Mouse (Mus musculus) gastrocnemius, adult 2 months (tissue): ENCODE data around the gene Sp7. TPM values are rescaled to one million over a fixed set of nuclear protein-coding genes. Genes with fewer than 3 reads are reported as not detected.

ENCODE experiments used
- DNase-seq: peaks from one replicate; pipeline ENCODE4 v3.0.0; 2022
- H3K27ac ChIP-seq: fragments of 200-600 bp; 2 replicates; pipeline ENCODE4 v1.8.1; 2022; ENCODE audit warnings: mild to moderate bottlenecking
- H3K4me3 ChIP-seq: fragments of 200-600 bp; 2 replicates; pipeline ENCODE4 v1.8.1; 2022; ENCODE audit warnings: mild to moderate bottlenecking, moderate library complexity
- CTCF ChIP-seq: fragments of 200-600 bp; IDR thresholded peaks from 2 replicates; pipeline ENCODE4 v1.8.1; 2022; ENCODE audit warnings: antibody characterized with exemption, mild to moderate bottlenecking, moderate library complexity
- intact Hi-C: fragments of 180-260 bp; cut with DNase I; formaldehyde crosslinking; loops from one replicate; pipeline ENCODE4 v1.15.1; 2025
- total RNA-seq, 2 experiments: library from RNA; stranded (reverse); gene quantifications; 2 replicates each; pipeline ENCODE4 v1.2.3; 2021

Sp7 gene
- total RNA-seq, 2 experiments from 2014 or later: not detected

- intact Hi-C loops: no loop called here
- Histone ChIP-seq H3K27ac (peak overlapping the region; percentile 84), H3K4me3 (peak overlapping the region; percentile 73)
- DNase-seq: no peak
- TF ChIP-seq CTCF: peak; percentile 13
These were observed 42.1 kb downstream of the Sp7 start for GRCm38 (mm10) chr15:102324654-102325473.

- Histone ChIP-seq H3K27ac (peak overlapping the region; percentile 61; the same call in 1 of the 2 replicates), H3K4me3 (peak overlapping the region; percentile 34; the same call in 1 of the 2 replicates)
- peak; percentile 70 for DNase-seq
- intact Hi-C loops: loop anchor here (1.0 to 2.0 kb wide), 2 partner anchors 27 to 77 kb away; no protein-coding TSS in a partner anchor
- peak; percentile 85 for TF ChIP-seq CTCF
These were observed 50.7 kb downstream of the Sp7 start for GRCm38 (mm10) chr15:102316263-102316662.

GRCm38 (mm10) chr15:102315292-102315691 is 51.7 kb downstream of the Sp7 start:
- no peak for TF ChIP-seq CTCF
- intact Hi-C loops: no loop called here
- Histone ChIP-seq H3K27ac (peak overlapping the region; percentile 61), H3K4me3 (peak overlapping the region; percentile 34)
- DNase-seq: peak; percentile 51

- no peak for TF ChIP-seq CTCF
- Histone ChIP-seq H3K4me3 (no peak overlapping the region), H3K27ac (no peak overlapping the region)
- DNase-seq: no peak
- intact Hi-C loops: no loop called here
These were observed 55.5 kb downstream of the Sp7 start for GRCm38 (mm10) chr15:102311489-102311888.

GRCm38 (mm10) chr15:102310074-102310845 is 56.7 kb downstream of the Sp7 start:
- intact Hi-C loops: no loop called here

GRCm38 (mm10) chr15:102308717-102309116 is 58.3 kb downstream of the Sp7 start:
- intact Hi-C loops: no loop called here
- TF ChIP-seq CTCF: no peak
- H3K4me3 ChIP-seq: no peak overlapping the region
- no peak for DNase-seq
- H3K27ac ChIP-seq: no peak overlapping the region

More at GRCm38 (mm10) chr15:102310074-102310845, 56.7 kb downstream of the Sp7 start:
- peak overlapping the region; percentile 24; the same call in 1 of the 2 replicates for H3K27ac ChIP-seq
- peak; percentile 55 for DNase-seq
- no peak for TF ChIP-seq CTCF
- H3K4me3 ChIP-seq: no peak overlapping the region

Other genes starting within 250 kb of the Sp7 start
- gene Spryd3, start 230.9 kb downstream of the Sp7 start, total RNA-seq: 1 to 10 TPM; 4.4 to 5.8 TPM
- gene Igfbp6, start 222.8 kb downstream of the Sp7 start, total RNA-seq: 10 to 100 TPM; 34.3 to 87.7 TPM
- under 1 TPM in 1 of 2 experiments, not detected in 1; 0.14 TPM for gene Soat2, start 216.7 kb downstream of the Sp7 start, total RNA-seq
- gene Zfp740, start 163.9 kb downstream of the Sp7 start, total RNA-seq: 10 to 100 TPM; 26.8 to 29.6 TPM
- gene Csad, start 162.5 kb downstream of the Sp7 start, total RNA-seq: 1 to 10 TPM; 5.8 to 8.8 TPM
- 1 to 10 TPM; 1.2 to 1.3 TPM for gene Itgb7, start 135.2 kb downstream of the Sp7 start, total RNA-seq
- 10 to 100 TPM in 1 of 2 experiments, 1 to 10 TPM in 1; 9.9 to 11.9 TPM for gene Rarg, start 109.7 kb downstream of the Sp7 start, total RNA-seq
- gene Gm9918, start 96.6 kb downstream of the Sp7 start, total RNA-seq: not detected
- gene Mfsd5, start 87.7 kb downstream of the Sp7 start, total RNA-seq: 10 to 100 TPM; 14.2 TPM
- gene Espl1, start 70.9 kb downstream of the Sp7 start, total RNA-seq: under 1 TPM; 0.06 to 0.31 TPM
- 100 to 1,000 TPM; 232 to 252 TPM for gene Pfdn5, start 41.1 kb downstream of the Sp7 start, total RNA-seq
- gene Myg1, start 35.5 kb downstream of the Sp7 start, total RNA-seq: 10 to 100 TPM; 15.6 to 16.0 TPM
- gene Aaas, start 16.4 kb downstream of the Sp7 start, total RNA-seq: 1 to 10 TPM; 5.7 to 7.8 TPM
- 10 to 100 TPM; 23.0 to 25.1 TPM for gene Sp1, start 39.0 kb upstream of the Sp7 start, total RNA-seq
- 1 to 10 TPM; 7.2 to 9.5 TPM for gene Amhr2, start 78.2 kb upstream of the Sp7 start, total RNA-seq
- 10 to 100 TPM; 17.3 to 18.2 TPM for gene Prr13, start 91.8 kb upstream of the Sp7 start, total RNA-seq
- gene Pcbp2, start 103.4 kb upstream of the Sp7 start, total RNA-seq: 100 to 1,000 TPM; 401 to 459 TPM
- not detected for gene Gm10337, start 136.5 kb upstream of the Sp7 start, total RNA-seq
- gene Map3k12, start 149.9 kb upstream of the Sp7 start, total RNA-seq: 1 to 10 TPM; 1.3 to 1.6 TPM
- gene Tarbp2, start 151.0 kb upstream of the Sp7 start, total RNA-seq: 10 to 100 TPM; 33.0 to 37.0 TPM
- 1 to 10 TPM; 2.6 TPM for gene Npff, start 157.8 kb upstream of the Sp7 start, total RNA-seq